Mouse (Mus musculus): ENCODE results near the gene Stra6. TPM values are rescaled to one million over a fixed set of nuclear protein-coding genes. Genes with fewer than 3 reads are reported as not detected.

The Stra6 gene
- polyA plus RNA-seq, 1 experiment: not detected

- Histone ChIP-seq H3K27ac (ENCODE audit: control insufficient read depth, insufficient read depth, low read depth, low read length, poor library complexity) (no peak overlapping the region), H3K4me3 (replicated peaks; ENCODE audit: control insufficient read depth, low read depth, low read length) (no peak overlapping the region), H3K4me1 (ENCODE audit: control insufficient read depth, insufficient read depth, low read length) (no peaks in the 10 kb centered on the region; the same call in 1 of the 2 replicates)
- 78% methylated on average over 10 of the region's 10 CpGs for WGBS
- TF ChIP-seq POLR2A (IDR thresholded peaks at IDR 0.05; ENCODE audit: borderline replicate concordance, control insufficient read depth, low read depth, low read length) (no peak), CTCF (IDR thresholded peaks at IDR 0.05; ENCODE audit: control insufficient read depth, insufficient read depth, low read length) (no peak)
Measured at GRCm38 (mm10) chr9:58043496-58044017, 20.0 kb upstream of the Stra6 start.

GRCm38 (mm10) chr9:58044828-58045227, 18.8 kb upstream of the Stra6 start:
- WGBS: 75% methylated on average over 10 of the region's 10 CpGs
- TF ChIP-seq CTCF (IDR thresholded peaks at IDR 0.05; ENCODE audit: control insufficient read depth, insufficient read depth, low read length): no peak
- TF ChIP-seq POLR2A (IDR thresholded peaks at IDR 0.05; ENCODE audit: borderline replicate concordance, control insufficient read depth, low read depth, low read length): no peak
- Histone ChIP-seq H3K27ac (ENCODE audit: control insufficient read depth, insufficient read depth, low read depth, low read length, poor library complexity) (no peak overlapping the region), H3K4me1 (ENCODE audit: control insufficient read depth, insufficient read depth, low read length) (no peaks in the 10 kb centered on the region; the same call in 1 of the 2 replicates), H3K4me3 (replicated peaks; ENCODE audit: control insufficient read depth, low read depth, low read length) (no peak overlapping the region)

- 31% methylated on average over 4 of the region's 4 CpGs for WGBS
Measured at GRCm38 (mm10) chr9:58045646-58046045, 17.9 kb upstream of the Stra6 start.

GRCm38 (mm10) chr9:58047061-58047460, 16.5 kb upstream of the Stra6 start:
- H3K27ac ChIP-seq (ENCODE audit: control insufficient read depth, insufficient read depth, low read depth, low read length, poor library complexity): no peak overlapping the region

More at GRCm38 (mm10) chr9:58045646-58046045, 17.9 kb upstream of the Stra6 start:
- H3K4me3 ChIP-seq (replicated peaks; ENCODE audit: control insufficient read depth, low read depth, low read length): no peak overlapping the region
- TF ChIP-seq CTCF (IDR thresholded peaks at IDR 0.05; ENCODE audit: control insufficient read depth, insufficient read depth, low read length): no peak
- no peak for TF ChIP-seq POLR2A (IDR thresholded peaks at IDR 0.05; ENCODE audit: borderline replicate concordance, control insufficient read depth, low read depth, low read length)
- no peak overlapping the region for H3K27ac ChIP-seq (ENCODE audit: control insufficient read depth, insufficient read depth, low read depth, low read length, poor library complexity)
- no peaks in the 10 kb centered on the region; the same call in 1 of the 2 replicates for H3K4me1 ChIP-seq (ENCODE audit: control insufficient read depth, insufficient read depth, low read length)

GRCm38 (mm10) chr9:58048621-58049020, 15.0 kb upstream of the Stra6 start:
- H3K27ac ChIP-seq (ENCODE audit: control insufficient read depth, insufficient read depth, low read depth, low read length, poor library complexity): no peak overlapping the region
- 49% methylated on average over 6 of the region's 6 CpGs for WGBS
- H3K4me3 ChIP-seq (replicated peaks; ENCODE audit: control insufficient read depth, low read depth, low read length): no peak overlapping the region
- no peaks in the 10 kb centered on the region; the same call in 1 of the 2 replicates for H3K4me1 ChIP-seq (ENCODE audit: control insufficient read depth, insufficient read depth, low read length)
- no peak for TF ChIP-seq POLR2A (IDR thresholded peaks at IDR 0.05; ENCODE audit: borderline replicate concordance, control insufficient read depth, low read depth, low read length)
- TF ChIP-seq CTCF (IDR thresholded peaks at IDR 0.05; ENCODE audit: control insufficient read depth, insufficient read depth, low read length): no peak

More at GRCm38 (mm10) chr9:58047061-58047460, 16.5 kb upstream of the Stra6 start:
- TF ChIP-seq POLR2A (IDR thresholded peaks at IDR 0.05; ENCODE audit: borderline replicate concordance, control insufficient read depth, low read depth, low read length): no peak
- TF ChIP-seq CTCF (IDR thresholded peaks at IDR 0.05; ENCODE audit: control insufficient read depth, insufficient read depth, low read length): no peak
- Histone ChIP-seq H3K4me3 (replicated peaks; ENCODE audit: control insufficient read depth, low read depth, low read length) (no peak overlapping the region), H3K4me1 (ENCODE audit: control insufficient read depth, insufficient read depth, low read length) (no peaks in the 10 kb centered on the region; the same call in 1 of the 2 replicates)
- WGBS: 22% methylated on average over 10 of the region's 10 CpGs

- Histone ChIP-seq H3K27ac (ENCODE audit: control insufficient read depth, insufficient read depth, low read depth, low read length, poor library complexity) (no peak overlapping the region), H3K4me3 (replicated peaks; ENCODE audit: control insufficient read depth, low read depth, low read length) (no peak overlapping the region), H3K4me1 (ENCODE audit: control insufficient read depth, insufficient read depth, low read length) (no peaks in the 10 kb centered on the region; the same call in 1 of the 2 replicates)
- TF ChIP-seq CTCF (IDR thresholded peaks at IDR 0.05; ENCODE audit: control insufficient read depth, insufficient read depth, low read length): no peak
- TF ChIP-seq POLR2A (IDR thresholded peaks at IDR 0.05; ENCODE audit: borderline replicate concordance, control insufficient read depth, low read depth, low read length): no peak
- 61% methylated on average over 6 of the region's 6 CpGs for WGBS
Measured at GRCm38 (mm10) chr9:58049186-58049585, 14.4 kb upstream of the Stra6 start.

GRCm38 (mm10) chr9:58049861-58050260, 13.7 kb upstream of the Stra6 start:
- H3K4me1 ChIP-seq (ENCODE audit: control insufficient read depth, insufficient read depth, low read length): no peaks in the 10 kb centered on the region; the same call in 1 of the 2 replicates
- no peak for TF ChIP-seq CTCF (IDR thresholded peaks at IDR 0.05; ENCODE audit: control insufficient read depth, insufficient read depth, low read length)
- TF ChIP-seq POLR2A (IDR thresholded peaks at IDR 0.05; ENCODE audit: borderline replicate concordance, control insufficient read depth, low read depth, low read length): no peak
- no peak overlapping the region for H3K27ac ChIP-seq (ENCODE audit: control insufficient read depth, insufficient read depth, low read depth, low read length, poor library complexity)
- no peak overlapping the region for H3K4me3 ChIP-seq (replicated peaks; ENCODE audit: control insufficient read depth, low read depth, low read length)
- WGBS: 64% methylated on average over 7 of the region's 7 CpGs

GRCm38 (mm10) chr9:58051937-58052336, 11.7 kb upstream of the Stra6 start:
- no peaks in the 10 kb centered on the region; the same call in 1 of the 2 replicates for H3K4me1 ChIP-seq (ENCODE audit: control insufficient read depth, insufficient read depth, low read length)
- H3K4me3 ChIP-seq (replicated peaks; ENCODE audit: control insufficient read depth, low read depth, low read length): no peak overlapping the region
- H3K27ac ChIP-seq (ENCODE audit: control insufficient read depth, insufficient read depth, low read depth, low read length, poor library complexity): no peak overlapping the region
- 48% methylated on average over 5 of the region's 5 CpGs for WGBS
- TF ChIP-seq CTCF (IDR thresholded peaks at IDR 0.05; ENCODE audit: control insufficient read depth, insufficient read depth, low read length) (no peak), POLR2A (IDR thresholded peaks at IDR 0.05; ENCODE audit: borderline replicate concordance, control insufficient read depth, low read depth, low read length) (no peak)

Data from bone marrow, adult 2 months (tissue).